Mouse (Mus musculus) G1E (cell line): ENCODE measurements around the gene Bex4.

Experiments
- CTCF ChIP-seq: IDR thresholded peaks from 2 replicates; pipeline ENCODE4 v1.5.1; 2012; ENCODE audit warnings: low read depth, low read length, inconsistent platforms, mixed read lengths
- GATA1 ChIP-seq: IDR thresholded peaks from 2 replicates; pipeline ENCODE4 v1.6.1; 2012; ENCODE audit warnings: borderline replicate concordance, low read length, inconsistent platforms, mixed read lengths
- GATA2 ChIP-seq: IDR thresholded peaks from 2 replicates; pipeline ENCODE4 v1.6.1; 2012; ENCODE audit warnings: low read depth, low read length, inconsistent platforms, borderline replicate concordance

DNA sequence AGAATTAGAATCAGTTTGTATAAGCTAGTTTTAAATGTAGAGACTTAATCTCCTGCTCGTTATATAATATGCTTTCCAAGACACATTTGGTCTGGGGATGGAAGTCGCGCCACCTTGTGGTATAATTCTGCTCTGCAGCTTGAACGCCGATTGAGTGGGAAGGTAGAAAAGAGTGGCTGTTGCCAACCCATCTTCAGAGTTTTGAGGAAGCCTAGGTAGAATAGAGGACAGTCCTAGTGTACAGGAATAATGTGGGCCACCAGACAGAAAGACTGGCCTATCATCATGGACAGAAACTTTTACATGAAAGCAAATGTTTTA lies 11.1 kb upstream of the Bex4 start:
- TF ChIP-seq GATA1 (no peak), CTCF (0 out of 2 replicates have a peak, but pooled peaks have one; percentile 24), GATA2 (no peak)
